Mouse (Mus musculus) midbrain, postnatal 0 days (tissue): Measurements from ENCODE around the gene Soat1. TPM values are rescaled to one million over a fixed set of nuclear protein-coding genes. Genes with fewer than 3 reads are reported as not detected.
"Not testable (repeated sequence)": the region's sequence is repeated elsewhere in the genome, so short reads cannot be mapped to it uniquely, and the experiment has no call there.

Experiments
- ATAC-seq: fragments of 200-750 bp; cut with Nextera tagmentation; 2 replicates; pipeline ENCODE4 v1.8.0; 2017; ENCODE audit warnings: moderate number of reproducible peaks, mild to moderate bottlenecking, moderate TSS enrichment, moderate library complexity; ENCODE audit not compliant: low FRiP score
- DNase-seq: peaks from one replicate; pipeline ENCODE4 v3.0.0-alpha.2; 2015; ENCODE audit warnings: low spot score
- H3K27ac ChIP-seq: fragments of 300-500 bp; sonication (generic); 2 replicates; pipeline ENCODE4 v1.5.1; 2014; ENCODE audit warnings: low read depth, mild to moderate bottlenecking, low read length, mixed read lengths
- H3K27me3 ChIP-seq: fragments of 300-500 bp; sonication (generic); 2 replicates; pipeline ENCODE4 v1.6.1; 2014; ENCODE audit warnings: low read length, control low read depth, mixed read lengths; ENCODE audit not compliant: insufficient read depth
- H3K36me3 ChIP-seq: fragments of 300-500 bp; sonication (generic); 2 replicates; pipeline ENCODE4 v1.6.1; 2014; ENCODE audit warnings: low read length, control low read depth, mixed read lengths; ENCODE audit not compliant: insufficient read depth
- H3K4me1 ChIP-seq: fragments of 300-500 bp; sonication (generic); 2 replicates; pipeline ENCODE4 v1.6.1; 2014; ENCODE audit warnings: mild to moderate bottlenecking, control low read depth, antibody characterized with exemption, low read length, mixed read lengths; ENCODE audit not compliant: insufficient read depth
- H3K4me2 ChIP-seq: fragments of 300-500 bp; sonication (generic); 2 replicates; pipeline ENCODE4 v1.6.1; 2014; ENCODE audit warnings: low read depth, mild to moderate bottlenecking, low read length, mixed read lengths; ENCODE audit not compliant: poor library complexity, severe bottlenecking
- H3K4me3 ChIP-seq: fragments of 300-500 bp; sonication (generic); 2 replicates; pipeline ENCODE4 v1.5.1; 2014; ENCODE audit warnings: low read depth, mild to moderate bottlenecking, low read length, moderate library complexity
- H3K9ac ChIP-seq: fragments of 300-500 bp; sonication (generic); replicated peaks from 2 replicates; pipeline ENCODE4 v1.6.1; 2014; ENCODE audit warnings: mild to moderate bottlenecking, low read length, moderate library complexity, mixed read lengths; ENCODE audit not compliant: poor library complexity, severe bottlenecking
- H3K9me3 ChIP-seq: fragments of 300-500 bp; sonication (generic); 2 replicates; pipeline ENCODE4 v1.6.1; 2016; ENCODE audit warnings: low read length, control low read depth
- CTCF ChIP-seq: IDR thresholded peaks from 2 replicates; pipeline ENCODE4 v1.5.1; 2016; ENCODE audit warnings: antibody characterized with exemption, mild to moderate bottlenecking
- WGBS: fragments of 180-500 bp; shearing (Covaris S2); extraction: QIAGEN DNeasy Blood & Tissue Kit; methylation state at CpG from one replicate; pipeline ENCODE4 v1.1.7; 2014; 5-methylcytosine and 5-hydroxymethylcytosine counted together
- polyA plus RNA-seq: library from polyadenylated mRNA; unstranded; fragments of >200 nt; fragmentation: Nextera tagmentation; extraction: Ambion mirVana; gene quantifications from 2 replicates; pipeline ENCODE4 v1.2.1, GENCODE M21; 2015
- total RNA-seq: library from RNA; depleted of rRNA; stranded (reverse); fragments of >200 nt; gene quantifications from 2 replicates; pipeline ENCODE4 v1.2.3, GENCODE M21; 2014

The Soat1 gene
- total and polyA plus RNA-seq, 2 experiments from 2014 or later: 11.8 to 24.8 TPM

- ATAC-seq (no peak), DNase-seq (peak; percentile 26)
- H3K4me3 ChIP-seq: no peak overlapping the region
- H3K9me3 ChIP-seq: 0 out of 2 replicates have a peak, but pooled peaks cover 4% of the 10 kb centered on the region
- TF ChIP-seq CTCF: peak; percentile 63
- H3K9ac ChIP-seq: no peak overlapping the region
- H3K36me3 ChIP-seq: no peaks in the 10 kb centered on the region
- no peaks in the 10 kb centered on the region for H3K4me1 ChIP-seq
- no peak overlapping the region for H3K27ac ChIP-seq
- WGBS: 58% methylated on average over 4 of the region's 4 CpGs
- no peak overlapping the region for H3K4me2 ChIP-seq
- H3K27me3 ChIP-seq: no peaks in the 10 kb centered on the region
These were observed 56.0 kb downstream of the Soat1 start for GRCm38 (mm10) chr1:156418170-156418569.

- DNase-seq: no peak
- H3K4me1 ChIP-seq: no peaks in the 10 kb centered on the region
- no peaks in the 10 kb centered on the region for H3K36me3 ChIP-seq
- H3K27me3 ChIP-seq: no peaks in the 10 kb centered on the region
- H3K4me3 ChIP-seq: no peak overlapping the region
- no peak for TF ChIP-seq CTCF
- no peak overlapping the region for H3K4me2 ChIP-seq
- no peak for ATAC-seq
- H3K9ac ChIP-seq: no peak overlapping the region
- no peak overlapping the region for H3K27ac ChIP-seq
- WGBS: 66% methylated on average over 4 of the region's 4 CpGs
- no peaks in the 10 kb centered on the region for H3K9me3 ChIP-seq
These were observed 65.6 kb downstream of the Soat1 start for GRCm38 (mm10) chr1:156408521-156408920.

GRCm38 (mm10) chr1:156408004-156408403 is 66.1 kb downstream of the Soat1 start:
- H3K9me3 ChIP-seq: no peaks in the 10 kb centered on the region
- no peak for TF ChIP-seq CTCF
- no peak overlapping the region for H3K27ac ChIP-seq
- no peak overlapping the region for H3K4me2 ChIP-seq
- no peaks in the 10 kb centered on the region for H3K27me3 ChIP-seq
- H3K9ac ChIP-seq: no peak overlapping the region
- ATAC-seq (no peak), DNase-seq (no peak)
- no peak overlapping the region for H3K4me3 ChIP-seq
- WGBS: 80% methylated on average over 3 of the region's 3 CpGs
- no peaks in the 10 kb centered on the region for H3K4me1 ChIP-seq
- no peaks in the 10 kb centered on the region for H3K36me3 ChIP-seq

- Histone ChIP-seq H3K27me3 (no peaks in the 10 kb centered on the region), H3K4me3 (no peak overlapping the region), H3K36me3 (no peaks in the 10 kb centered on the region), H3K9me3 (no peaks in the 10 kb centered on the region), H3K27ac (no peak overlapping the region), H3K4me2 (no peak overlapping the region), H3K9ac (no peak overlapping the region), H3K4me1 (no peaks in the 10 kb centered on the region)
- 42% methylated on average over 10 of the region's 10 CpGs for WGBS
- ATAC-seq (no peak), DNase-seq (no peak)
- no peak for TF ChIP-seq CTCF
These were observed 70.9 kb downstream of the Soat1 start for GRCm38 (mm10) chr1:156403251-156403650.

GRCm38 (mm10) chr1:156402491-156402890 is 71.6 kb downstream of the Soat1 start:
- H3K9ac ChIP-seq: no peak overlapping the region
- H3K4me2 ChIP-seq: no peak overlapping the region
- H3K9me3 ChIP-seq: no peaks in the 10 kb centered on the region
- DNase-seq: no peak
- no peak for ATAC-seq
- H3K4me3 ChIP-seq: no peak overlapping the region
- H3K27ac ChIP-seq: no peak overlapping the region
- 65% methylated on average over 2 of the region's 2 CpGs for WGBS
- no peaks in the 10 kb centered on the region for H3K4me1 ChIP-seq
- TF ChIP-seq CTCF: no peak
- no peaks in the 10 kb centered on the region for H3K36me3 ChIP-seq
- no peaks in the 10 kb centered on the region for H3K27me3 ChIP-seq

GRCm38 (mm10) chr1:156400159-156400558 is 74.0 kb downstream of the Soat1 start:
- H3K9ac ChIP-seq, DNase-seq, H3K27me3 ChIP-seq, H3K4me3 ChIP-seq, H3K36me3 ChIP-seq, H3K27ac ChIP-seq, ATAC-seq, H3K4me1 ChIP-seq, H3K9me3 ChIP-seq, H3K4me2 ChIP-seq: not testable (repeated sequence)
- WGBS: 92% methylated on average over 3 of the region's 3 CpGs
